Mouse (Mus musculus): ENCODE measurements around the gene Gpc1. TPM values are rescaled to one million over a fixed set of nuclear protein-coding genes. Genes with fewer than 3 reads are reported as not detected.

The Gpc1 gene
- total RNA-seq, 4 experiments from 2014 or later, result 78.8 to 86.2 (median 83.5) TPM

DNA sequence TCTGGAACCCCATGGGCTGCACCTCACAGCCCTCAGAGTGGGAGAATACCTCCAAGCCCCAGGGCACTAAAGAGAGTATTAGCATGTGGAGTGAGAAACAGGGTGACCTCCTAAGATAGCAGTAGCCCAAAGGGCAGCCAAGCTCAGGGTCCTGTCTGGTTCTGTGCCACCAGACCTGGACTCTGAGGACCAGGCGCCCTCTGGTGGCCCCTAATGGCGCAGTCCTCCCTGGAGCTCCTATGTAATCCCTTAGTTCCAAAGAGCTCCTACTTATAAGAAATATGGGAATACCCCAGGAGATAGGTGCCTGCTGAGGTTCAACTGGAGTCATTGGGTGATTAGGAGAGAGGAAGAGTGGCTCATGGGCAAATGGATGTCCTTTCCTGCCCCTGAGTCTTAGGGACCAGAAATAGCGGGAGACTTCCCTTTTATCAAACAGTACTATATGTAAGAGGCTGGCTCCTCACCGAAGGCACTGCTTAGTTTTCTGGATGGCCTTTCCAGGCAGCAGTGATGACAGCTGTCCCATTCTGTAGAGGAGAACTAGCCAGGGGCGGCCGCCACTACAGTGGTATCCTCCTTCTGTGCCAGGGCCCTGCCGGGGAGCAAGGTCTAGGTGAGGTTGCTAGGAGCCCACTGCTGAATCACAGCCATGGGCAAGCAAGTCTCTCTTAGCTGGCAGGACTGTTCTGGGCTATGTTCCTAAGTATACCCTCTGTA is 2.7 kb downstream of the Gpc1 start:
- peak; percentile 70 to 84 for DNase-seq (ENCODE audit: low spot score in 2 of 2)

DNA sequence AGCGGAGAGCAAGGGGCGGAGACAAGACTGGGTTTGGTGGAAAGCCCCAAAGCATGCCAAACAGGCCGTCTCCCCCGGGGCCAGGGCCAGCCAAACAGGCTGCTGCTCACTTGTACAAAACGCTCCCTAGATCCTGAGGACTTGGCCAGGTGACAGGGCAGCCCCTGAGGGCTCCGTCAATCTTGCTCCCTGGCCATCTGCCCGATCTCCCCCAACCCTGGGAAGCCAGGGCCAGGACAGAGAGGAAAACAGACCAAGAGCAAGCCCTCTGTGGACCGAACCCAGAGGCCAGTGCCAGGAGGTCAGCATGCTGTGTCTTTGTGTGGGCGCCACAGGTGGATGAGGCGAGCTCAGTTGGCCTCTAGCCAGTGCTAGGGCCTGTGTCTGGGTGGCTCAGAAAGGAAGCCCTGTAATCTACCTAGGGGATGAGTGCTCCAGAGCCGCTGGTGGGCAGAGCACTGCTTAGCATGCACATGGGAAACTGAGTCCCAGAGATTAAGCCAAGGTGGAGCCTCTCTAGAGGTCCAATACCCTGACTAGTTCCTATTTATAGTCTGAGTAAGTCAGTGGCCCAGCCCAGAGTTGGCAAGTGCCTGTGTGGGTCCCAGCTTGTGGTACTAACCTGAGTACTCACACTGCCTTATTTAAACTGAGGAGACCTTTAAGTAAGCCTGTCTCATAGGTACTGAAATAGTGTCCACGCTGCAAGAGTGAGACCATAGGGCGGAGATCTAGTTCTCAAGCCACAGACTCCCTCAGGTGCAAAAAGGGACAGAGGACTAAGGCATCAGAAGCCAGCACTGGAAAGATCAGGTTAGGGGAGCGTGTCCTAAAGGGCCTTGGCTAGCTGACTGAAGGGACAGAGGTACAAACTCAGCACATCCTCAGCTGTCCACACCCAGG is 6.7 kb downstream of the Gpc1 start:
- DNase-seq (ENCODE audit: low spot score in 2 of 2), result no peak

DNA sequence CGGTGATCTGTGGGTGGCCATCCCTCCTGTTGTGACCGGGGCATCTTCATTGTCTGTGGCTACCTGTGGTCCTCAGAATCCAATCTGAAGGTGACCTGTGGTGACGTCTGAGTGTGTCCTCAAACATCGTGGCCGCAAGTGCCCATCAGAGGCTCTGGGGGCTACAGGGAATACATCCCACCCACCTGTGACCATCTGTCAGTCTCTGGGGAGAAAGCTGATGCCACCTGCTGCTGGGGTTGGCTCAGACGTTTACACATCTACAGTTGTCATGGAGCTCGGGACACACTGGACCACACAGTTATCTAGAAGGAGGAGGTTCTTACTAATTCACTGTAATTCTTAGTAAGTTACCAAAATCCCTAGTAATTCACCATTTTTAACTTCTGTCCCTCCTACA is 7.8 kb downstream of the Gpc1 start:
- no peak for DNase-seq (ENCODE audit: low spot score in 2 of 2)

DNA sequence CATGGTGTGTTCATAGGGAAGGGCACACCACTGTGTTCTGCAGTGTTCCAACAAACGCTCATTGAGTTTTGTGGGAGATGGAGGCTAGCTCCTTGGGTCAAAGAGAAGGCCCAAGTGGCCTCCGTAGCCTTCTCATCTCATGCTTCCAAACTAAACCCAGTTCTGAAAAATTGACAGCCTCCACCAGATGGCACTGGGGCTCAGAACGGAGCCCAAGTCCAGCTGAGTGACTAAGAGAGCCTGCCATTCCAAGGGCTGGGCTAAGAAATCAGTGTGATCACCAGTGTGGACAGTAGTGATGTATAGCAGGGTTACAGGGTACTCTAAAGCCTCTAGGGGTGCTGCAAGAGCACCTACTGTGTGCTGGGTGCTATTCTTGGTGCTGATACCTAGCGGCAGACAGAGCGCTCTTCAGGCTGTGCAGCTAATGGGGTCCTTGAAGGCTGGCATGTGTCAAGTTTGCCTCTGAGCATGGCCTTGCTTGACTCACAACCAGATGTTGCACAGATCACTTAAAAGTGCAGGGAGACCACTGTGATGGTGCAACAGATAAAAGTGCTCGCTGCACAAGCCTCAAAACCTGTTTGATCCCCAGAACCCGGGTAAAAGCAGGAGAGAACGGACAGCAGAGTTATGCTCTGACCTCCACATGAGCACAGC is 8.9 kb downstream of the Gpc1 start:
- no peak for DNase-seq (ENCODE audit: low spot score in 2 of 2)

DNA sequence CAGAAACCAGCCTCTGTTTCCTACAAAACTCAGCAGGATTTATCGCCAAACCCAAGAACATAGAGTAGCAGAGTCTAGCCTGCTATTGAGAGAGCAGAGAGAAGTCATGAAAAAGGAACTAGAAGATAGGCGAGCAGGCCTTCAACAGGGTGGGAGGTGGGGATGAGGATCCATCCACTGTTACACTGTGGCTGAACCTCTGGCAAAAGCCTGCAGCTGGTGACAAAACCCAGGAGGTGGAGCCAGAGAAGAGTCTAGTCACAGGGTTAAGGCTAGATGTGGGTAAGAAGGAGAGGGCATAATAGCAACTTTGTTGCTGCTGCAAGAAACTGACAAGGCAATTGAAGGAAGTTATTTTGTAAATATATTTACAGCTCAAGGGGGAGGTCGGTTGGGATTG is 10.0 kb downstream of the Gpc1 start:
- no peak for DNase-seq (ENCODE audit: low spot score in 2 of 2)

DNA sequence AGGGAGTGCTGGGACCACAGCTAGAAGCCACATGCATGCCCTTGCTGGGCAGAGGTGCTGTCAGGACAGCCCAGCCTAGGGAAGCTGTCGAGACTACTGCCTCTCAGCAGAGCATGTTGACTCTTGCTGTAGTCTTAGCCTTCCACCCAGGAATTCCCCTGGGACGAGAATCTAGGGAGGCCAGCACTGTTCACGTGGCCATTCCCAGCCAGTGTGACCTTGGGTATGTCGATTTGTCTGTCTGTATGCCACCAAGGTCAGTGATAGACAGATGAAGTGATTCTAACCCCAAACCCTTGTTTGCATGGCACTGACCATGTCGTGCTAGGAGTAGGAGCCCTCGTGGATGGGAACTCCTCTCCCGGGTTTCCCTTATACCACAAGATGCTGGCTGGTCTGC is 14.4 kb downstream of the Gpc1 start:
- DNase-seq (ENCODE audit: low spot score in 2 of 2), result no peak

DNA sequence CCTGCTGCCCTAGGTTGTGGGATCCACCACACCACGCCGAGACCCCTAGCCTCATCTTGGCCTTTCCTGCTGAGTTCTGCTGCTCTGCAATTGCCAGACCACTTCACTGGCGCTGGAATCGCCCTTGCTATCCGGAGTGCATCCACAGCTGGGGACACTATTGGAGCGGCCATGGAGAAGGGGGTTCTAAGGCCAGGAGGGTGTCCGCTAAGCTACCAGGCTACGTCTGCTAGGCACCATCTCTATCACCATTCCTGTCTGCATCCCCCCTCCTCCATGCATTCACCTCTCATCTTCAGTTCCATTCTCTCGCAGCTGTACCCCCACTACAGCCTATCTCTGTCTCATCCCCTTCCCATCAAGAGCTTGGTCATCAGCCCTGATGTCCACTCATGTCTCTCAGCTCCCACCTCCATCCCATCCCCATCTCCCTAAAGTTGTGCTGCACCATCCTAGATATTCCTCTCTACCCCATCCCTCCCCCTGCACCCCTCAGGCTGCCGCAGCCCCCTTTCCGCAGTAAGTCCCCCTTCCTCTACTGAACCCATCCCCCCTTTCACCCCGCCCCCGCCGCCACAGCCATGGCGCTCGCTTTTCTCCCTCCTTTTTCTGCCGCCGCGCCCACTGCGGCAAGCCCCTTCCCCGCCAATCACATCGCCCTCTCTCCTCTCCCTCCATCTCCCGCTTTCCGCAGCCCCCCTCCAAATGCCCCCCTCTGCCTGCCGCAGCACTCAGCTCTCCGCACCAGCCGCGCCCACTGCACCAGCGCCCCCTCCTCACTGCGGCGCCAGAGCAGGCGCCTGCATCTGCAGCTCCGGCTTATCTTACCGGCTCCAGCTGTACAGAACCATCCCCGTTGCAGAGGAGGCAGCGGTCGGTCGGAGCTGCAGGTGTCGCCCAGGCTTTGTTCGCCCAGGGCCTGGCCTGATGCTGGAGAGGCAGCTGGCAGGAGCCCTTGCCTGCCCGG is 16.7 kb downstream of the Gpc1 start:
- no peak for DNase-seq (ENCODE audit: low spot score in 2 of 2)

DNA sequence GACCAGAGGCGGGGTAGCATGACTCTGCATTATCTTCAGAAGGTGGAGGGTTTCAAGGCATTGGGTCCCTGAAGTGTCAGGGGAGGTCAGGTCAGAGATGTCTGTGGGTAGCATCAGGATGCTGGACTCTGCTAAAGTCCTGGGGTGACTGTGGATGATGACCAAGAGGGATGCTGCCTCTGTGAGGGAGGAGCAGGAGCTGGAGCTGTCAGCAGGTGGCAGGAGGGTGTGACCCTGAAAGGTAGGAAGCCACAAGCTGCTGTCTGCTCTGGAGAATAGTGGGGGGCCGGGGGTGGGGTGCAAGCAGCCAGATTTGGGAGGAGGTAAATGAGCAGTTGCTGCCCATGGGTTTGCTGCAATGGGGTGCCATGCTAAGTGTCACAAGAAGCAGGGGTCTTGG is 18.0 kb downstream of the Gpc1 start:
- no peak for DNase-seq (ENCODE audit: low spot score in 2 of 2)

DNA sequence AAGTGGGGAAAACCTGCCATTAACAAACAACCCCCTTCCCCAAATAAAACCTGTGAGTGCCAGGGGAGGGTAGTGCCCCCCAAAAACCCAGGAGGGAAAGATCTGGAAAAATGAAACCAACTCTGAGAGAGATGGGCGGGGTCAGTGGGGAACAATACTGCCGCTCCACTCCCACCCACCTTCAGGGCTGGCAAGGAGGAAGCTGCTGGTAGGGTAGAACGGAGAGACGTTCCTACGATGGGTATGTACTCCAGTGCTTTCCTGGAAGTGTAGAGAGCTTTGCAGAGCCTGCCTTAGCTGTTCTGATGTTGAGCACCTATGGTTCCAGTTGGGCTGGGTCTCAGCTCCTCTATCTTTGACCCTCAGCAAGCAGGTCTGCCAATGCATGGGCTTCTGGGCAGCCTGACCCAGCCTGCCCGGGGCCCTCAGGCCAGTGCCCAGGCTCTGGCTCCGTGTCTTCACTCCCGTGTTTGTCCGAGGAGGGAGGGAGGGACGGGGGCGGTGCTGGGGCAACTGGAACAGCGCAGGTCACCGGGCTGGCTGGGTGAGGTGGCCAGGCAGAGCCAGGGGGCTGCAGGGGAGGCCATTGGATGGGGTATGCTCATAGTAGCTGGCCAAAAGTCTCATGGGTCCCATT is 18.6 kb downstream of the Gpc1 start:
- no peak for DNase-seq (ENCODE audit: low spot score in 2 of 2)

DNA sequence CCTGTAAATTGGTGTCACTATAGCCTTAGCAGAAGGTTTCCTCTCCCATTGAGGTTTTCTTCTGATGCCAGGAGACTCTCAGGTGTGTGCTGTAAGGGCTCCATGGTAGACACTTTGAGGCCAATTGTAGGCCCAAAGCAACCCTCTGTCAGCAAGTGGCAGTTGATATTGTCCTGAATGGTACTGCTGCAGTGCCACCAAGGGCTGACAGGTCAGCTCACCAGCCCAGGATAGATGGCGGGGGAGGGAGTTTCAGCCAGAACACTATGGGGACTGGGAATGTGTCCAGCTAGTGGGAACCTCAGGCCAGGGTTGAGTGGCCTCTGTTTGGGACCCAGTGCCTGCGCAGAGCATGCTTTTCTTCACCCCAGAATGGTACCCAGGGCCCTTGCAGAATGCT is 21.0 kb downstream of the Gpc1 start:
- no peak for DNase-seq (ENCODE audit: low spot score in 2 of 2)

DNA sequence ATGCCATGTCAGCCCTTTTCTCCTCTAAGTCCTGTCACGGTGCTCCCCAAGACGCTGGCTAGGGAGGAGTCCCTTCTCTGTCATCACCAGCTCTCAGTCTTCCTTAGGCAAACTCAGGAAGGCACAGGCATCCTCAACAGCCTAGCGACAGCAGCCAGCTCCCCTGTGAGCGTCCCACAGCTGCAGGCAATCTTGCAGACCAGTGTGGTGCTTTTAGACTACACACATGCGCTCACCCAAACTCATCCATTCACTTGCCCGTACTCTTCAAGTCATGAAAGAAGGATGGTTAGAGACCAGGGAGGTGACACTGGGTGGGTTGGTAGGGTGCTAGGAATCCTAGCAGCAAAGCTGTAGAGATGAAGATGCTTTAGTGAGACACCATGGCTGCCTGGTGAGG is 30.1 kb downstream of the Gpc1 start:
- DNase-seq (ENCODE audit: low spot score in 2 of 2), result no peak

DNA sequence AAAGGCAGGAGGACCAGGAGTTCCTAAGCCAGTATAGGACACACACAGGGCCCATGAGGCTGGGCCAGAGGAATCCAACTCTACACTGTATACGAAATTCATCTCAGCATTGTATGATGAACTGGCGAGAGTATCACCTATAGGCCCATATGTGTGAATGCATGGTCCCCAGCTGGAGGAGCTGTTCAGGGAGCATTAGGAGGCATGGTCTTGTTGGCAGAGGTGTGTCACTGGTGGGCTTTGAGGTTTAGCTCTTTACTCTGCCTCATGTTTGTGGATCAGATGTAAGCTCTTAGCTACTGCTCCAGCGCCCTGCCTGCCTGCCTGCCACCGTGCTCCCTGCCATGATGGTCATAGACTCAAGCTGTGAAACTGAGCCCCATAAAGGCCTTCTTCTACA is 31.8 kb downstream of the Gpc1 start:
- DNase-seq (ENCODE audit: low spot score in 2 of 2), result no peak

DNA sequence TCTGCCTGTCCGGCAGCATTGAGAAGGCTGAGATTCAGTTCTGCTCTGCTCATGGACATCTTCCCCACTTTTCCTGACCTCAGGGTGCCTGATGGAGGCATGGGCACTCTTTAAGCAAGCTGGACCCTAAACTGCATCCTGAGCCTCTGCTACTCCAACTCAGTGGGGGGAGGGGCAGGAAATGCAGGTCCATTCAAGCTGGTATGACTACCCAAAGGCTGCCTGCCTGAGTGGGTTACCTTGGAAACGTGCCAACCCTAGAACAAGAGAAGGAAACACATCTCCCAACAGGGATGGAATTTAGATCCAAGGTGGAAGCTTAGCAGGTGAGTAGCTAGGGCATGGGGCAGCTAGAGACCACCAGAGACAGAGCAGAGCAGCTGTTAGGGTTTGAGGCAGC is 34.7 kb downstream of the Gpc1 start:
- DNase-seq (ENCODE audit: low spot score in 2 of 2), result no peak

DNA sequence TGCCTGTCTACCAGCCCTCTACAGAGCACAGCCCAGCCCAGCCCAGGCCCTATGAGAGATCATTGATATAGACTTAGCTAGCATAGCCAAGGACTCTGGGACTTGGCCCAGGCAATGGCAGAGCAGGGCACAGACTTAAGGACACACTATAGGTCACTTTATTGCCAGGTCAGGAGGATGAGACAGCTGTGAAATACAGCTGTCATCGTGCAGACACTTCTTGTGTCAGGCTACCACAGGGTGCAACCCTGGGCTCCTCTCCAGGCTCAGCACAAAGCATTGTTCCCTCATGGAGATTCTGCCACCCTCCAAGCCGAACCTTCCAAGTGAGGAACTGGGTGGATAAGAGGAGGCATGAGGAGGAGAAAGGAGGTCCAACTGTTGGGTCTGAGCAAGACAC is 38.5 kb downstream of the Gpc1 start:
- no peak for DNase-seq (ENCODE audit: low spot score in 2 of 2)

DNA sequence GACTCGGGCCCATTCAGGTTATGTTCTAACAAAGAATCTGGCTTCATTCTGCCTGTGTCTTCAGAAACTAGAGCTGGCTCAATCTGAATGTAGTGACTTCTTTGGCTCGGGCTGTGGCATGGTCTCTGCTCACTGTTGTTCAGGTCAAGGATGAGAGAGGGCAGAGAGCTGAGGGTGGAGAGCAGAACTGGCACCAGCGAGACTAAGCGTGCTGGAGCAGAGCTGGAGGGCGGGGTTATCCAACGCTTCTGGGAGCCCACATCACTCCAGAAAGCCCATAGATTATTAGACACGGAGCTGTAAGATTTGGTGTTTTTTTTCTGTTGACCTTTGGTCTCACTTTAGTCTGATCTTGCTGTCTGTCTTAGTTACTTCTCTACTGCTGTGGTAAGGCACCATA is 41.2 kb downstream of the Gpc1 start:
- DNase-seq (ENCODE audit: low spot score in 2 of 2), result no peak

DNA sequence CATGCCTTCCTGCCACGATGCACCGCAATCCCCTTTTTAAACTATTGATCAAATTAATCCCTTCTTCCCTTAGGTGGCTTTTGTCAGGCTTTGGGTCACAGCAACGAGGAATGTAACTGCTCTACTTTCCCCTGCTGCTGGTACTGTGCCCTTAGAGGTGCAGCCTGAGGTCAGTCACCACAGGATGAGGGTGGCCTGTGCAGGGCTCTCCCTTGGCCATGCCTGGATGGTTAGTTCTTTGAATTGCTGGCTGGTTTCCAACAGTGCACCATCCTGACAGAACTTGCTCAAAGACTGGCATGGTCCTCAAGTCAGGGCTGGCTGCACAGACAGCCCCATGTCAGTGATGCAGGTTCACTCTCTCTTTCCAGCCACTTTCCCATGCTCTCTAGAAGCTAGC is 42.6 kb downstream of the Gpc1 start:
- DNase-seq (ENCODE audit: low spot score in 2 of 2), result no peak

DNA sequence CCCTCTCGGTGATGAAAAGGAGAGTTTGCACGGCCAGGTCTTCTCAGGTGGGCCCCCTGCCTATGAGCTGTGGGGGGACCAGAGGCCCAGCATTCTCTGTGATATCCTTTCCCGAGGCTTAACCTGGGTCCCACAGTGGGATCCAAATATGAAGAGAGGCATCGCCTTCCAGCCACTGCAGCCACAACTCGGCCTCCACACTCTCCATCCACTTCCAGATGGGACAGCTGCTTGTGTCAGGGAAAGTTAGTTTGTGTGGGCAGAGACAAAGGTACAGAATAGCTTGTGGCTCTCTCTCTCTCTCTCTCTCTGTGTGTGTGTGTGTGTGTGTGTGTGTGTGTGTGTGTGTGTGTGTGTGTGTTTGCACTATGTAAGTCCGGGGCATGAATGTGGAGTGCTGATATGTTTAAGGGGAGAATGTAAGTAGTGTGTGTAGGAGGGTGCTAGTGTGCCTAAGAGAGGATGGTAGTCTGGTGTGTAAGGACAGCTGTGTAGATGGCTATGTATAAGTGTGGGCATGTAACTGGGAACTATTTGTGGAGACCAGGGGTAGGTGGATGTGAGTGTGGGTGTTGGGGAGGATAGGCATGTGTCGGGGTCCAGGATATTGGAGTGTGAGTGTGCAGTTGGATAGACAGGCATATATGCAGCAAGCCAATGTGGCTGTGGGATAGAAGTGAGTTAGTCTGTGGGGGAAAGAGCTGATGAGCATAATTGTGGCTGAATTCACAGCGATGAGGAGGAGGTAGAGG is 44.1 kb downstream of the Gpc1 start:
- peak in 1 of 2 experiments; percentile 70 for DNase-seq (ENCODE audit: low spot score in 2 of 2)

DNA sequence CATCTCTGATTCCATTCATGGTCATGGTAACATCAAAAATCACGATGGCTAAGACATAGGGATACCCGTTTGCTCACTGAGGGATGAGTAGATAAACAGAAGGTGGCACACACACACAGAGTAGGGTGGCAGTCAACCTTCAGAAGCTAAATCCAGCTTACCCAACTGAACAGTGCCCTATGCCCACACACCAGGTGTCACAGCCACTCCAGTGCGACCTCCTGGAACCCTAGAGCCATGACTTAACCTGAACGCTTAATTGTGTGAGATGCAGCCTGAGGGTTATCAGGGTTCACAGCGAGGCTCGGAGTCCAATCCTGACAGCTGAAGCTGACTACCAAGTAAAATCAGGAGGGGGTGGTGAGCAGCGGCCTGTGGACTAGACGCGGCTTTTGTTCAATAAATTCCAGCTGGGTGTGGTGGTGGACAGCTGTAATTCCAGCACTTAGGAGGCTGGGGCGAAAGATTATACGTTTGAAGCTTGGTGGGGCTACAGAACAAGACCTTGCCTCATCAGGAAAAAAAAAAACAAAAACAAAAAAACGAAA is 46.1 kb downstream of the Gpc1 start:
- no peak for DNase-seq (ENCODE audit: low spot score in 2 of 2)

DNA sequence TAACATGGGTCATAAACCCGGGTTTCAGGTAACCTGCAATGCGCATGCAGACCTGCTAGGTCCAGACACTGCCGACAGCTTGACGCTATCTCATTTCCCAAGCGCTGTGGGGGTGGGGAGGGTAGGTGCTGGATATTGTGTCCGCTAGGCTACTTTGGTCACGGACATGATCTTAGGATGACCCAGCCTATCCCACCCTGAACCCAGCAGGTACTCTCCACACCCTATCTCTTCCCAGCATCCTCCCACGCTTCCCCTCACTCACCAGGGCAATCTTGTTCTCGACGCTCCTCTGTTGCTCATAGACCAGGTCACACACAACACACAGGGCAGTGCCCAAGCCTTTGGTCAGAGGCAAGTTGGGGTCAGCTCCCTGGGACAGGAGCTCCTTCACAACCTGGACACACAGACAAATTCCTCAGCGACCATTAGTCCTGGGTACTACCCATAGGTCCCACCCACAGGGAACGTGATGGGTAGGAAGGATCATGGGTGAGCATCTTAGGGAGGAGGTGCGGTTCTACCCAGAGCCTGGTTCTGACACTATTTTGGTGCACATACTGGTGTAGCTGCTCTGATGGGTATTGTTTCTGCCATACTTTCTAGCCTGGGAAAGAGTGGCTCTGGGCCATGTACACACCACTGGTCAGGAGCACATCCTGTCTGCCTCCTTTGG is 46.8 kb downstream of the Gpc1 start:
- no peak for DNase-seq (ENCODE audit: low spot score in 2 of 2)
